Mouse (Mus musculus) frontal cortex, adult 2 months (tissue): ENCODE measurements around the gene Itpr1. TPM values are rescaled to one million over a fixed set of nuclear protein-coding genes. Genes with fewer than 3 reads are reported as not detected.

Experiments
- DNase-seq, 2 experiments: peaks; one replicate each; pipeline ENCODE4 v3.0.0; 2022; ENCODE audit warnings: low spot score in 1 of 2; ENCODE audit errors: extremely low spot score in 1 of 2
- polyA plus RNA-seq: library from polyadenylated mRNA; depleted of rRNA; stranded (reverse); fragments of >200 nt; gene quantifications from 2 replicates; pipeline ENCODE4 v1.2.3, GENCODE M21; 2012

The Itpr1 gene
- polyA plus RNA-seq, 1 experiment, result 128 TPM

DNA sequence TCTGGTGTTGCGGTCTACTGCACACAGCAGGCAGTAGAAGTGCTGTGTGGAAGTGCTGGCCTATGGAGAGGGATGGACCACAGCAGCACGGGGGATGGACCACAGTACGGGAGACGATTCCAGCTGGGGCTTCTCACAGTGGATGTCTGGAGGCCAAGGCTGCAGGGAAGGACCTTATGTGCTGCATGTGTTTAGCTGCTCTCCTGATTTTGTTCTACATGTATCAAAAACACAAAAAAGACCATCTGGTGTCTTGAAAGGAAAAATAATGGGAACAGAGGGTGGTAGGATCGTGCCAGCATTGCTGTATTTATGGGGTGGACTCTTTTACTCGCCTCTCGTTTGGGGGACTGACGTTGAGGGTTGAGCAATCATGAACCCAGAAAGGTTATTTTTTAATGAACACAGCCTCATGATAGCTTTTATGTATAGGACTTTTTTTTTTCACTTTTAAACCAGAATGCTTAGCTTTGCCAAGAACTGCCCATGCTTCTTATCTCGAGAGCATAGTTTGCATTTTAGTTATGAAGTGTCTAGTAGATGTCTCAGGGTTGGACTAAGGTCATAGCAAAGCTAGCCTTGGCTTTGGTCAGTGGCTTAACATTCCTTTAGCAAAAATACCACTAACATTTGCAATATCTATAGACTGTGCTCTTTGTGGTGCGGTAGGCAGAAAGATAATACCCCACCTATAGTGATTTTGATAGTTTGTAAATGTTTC is 61.6 kb downstream of the Itpr1 start:
- DNase-seq, result no peak

DNA sequence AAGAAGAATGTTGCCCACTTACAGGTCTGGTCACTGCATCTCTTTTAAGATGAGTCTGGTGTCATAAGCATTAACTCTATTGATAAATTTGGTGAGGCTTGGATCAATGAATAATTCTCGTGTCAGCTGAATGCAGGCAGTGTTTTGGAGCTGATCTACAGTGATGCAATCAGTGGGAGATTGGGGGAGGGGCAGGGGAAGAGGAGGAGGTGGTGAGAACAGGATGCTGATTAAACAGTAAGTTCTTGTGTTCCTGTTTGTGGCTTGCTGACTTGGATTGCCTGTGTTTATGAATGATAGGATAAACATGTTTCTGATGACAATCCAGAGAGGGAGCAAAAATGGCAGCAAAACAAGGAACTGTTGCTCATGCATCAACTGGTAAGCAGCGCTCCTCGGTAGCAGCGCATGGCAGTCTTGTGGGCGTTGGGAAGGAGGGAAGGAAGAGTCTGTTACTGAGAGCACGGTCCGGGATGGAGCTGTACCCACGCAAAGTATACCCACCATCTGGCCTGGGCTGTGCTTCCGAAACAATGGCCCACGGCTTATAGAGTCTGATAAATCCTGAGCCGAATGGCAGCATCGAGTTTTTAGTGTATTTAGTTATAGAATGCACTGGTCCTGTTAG is 64.1 kb downstream of the Itpr1 start:
- DNase-seq, result peak; percentile 60 to 76

DNA sequence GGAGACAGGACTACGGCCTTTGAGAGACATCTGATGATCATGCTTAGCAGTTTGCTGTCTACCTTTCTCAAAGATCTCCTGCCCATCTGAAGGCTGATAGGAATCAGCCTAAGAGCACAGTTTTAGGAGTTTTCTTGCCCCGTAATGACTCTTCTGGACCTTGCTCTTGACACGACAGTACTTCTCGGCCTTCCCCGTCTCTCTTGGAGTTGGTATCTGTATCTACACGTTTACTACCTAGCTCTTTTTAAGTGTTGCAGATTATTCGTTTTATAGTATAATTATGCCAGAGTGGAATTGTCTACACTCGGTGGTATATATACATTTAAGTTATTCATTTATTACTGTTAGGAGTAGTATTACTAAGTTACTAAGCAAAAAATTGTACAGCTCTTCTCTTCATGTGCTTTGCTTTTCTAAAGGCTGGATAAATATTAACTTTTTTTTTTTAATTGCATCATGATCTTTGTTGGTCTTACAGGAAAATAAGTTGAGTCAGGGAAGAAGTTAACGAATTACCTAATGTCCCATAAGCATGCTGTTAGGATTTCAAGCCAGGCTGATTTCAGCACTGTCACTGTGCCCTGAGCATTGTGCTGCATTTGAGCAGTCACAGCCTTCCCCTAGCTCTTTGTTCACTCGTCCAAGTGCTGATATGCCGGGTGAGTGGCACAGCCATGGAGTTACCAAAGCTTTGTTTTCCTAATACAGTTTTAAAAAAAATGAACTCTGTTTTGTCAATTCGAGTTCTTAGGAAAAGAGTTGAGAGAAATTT is 64.9 kb downstream of the Itpr1 start:
- DNase-seq, result no peak

DNA sequence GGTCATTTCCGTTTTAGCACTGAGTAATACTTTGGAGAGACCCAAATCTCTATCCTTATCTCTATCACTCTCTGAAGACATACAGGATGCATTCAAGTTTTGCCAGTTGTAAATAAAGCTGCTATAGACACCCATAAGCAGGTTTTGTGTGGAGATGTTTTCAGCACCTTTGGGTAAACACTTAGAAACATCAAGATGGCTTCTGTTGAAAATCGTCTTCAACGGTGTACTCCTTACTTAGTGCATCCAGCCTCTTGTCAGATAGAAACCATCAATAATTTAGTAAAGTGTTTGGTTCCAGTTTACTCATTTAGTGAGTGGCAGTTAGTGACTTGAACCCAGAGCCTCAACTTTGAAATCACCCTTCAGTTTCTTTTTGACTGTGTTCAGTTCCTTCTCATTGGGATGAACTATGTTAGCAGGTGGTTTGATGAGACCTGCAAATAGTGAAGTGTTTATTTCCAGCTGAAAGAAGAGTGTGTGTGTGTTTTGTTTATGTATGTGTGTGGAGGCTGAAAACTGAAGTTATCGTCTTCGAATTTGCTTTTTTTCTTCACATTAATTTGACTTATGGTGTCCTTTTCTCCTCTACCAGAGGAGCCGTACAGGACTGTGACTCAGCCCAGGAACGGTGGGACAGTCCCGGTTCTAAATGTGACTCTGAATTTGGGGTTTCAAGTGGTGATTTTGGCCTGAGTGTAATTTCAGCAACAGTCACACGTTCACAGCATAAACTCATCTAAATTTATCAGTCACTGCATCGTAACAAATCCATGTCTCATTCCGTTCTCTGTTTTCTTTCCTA is 66.1 kb downstream of the Itpr1 start:
- DNase-seq, result no peak

DNA sequence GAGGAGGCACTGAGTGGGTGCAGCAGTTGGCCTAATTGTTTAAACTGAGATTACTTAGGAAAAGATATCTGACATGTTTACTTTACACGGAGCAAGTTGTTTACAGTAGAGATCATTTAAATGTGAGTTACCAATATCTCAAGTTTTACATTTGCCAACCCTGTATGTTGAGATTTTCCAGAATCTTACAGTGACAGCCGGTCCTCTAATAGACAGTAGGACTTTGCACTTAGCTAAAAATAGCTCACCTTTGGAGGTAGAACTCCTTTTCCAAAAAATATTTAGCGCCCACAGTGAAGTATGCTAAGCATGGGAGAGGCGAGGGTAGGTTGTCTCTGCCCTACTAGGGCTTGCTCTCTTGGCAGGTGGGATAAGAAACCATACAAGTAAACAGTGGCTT is 69.2 kb downstream of the Itpr1 start:
- DNase-seq, result no peak

DNA sequence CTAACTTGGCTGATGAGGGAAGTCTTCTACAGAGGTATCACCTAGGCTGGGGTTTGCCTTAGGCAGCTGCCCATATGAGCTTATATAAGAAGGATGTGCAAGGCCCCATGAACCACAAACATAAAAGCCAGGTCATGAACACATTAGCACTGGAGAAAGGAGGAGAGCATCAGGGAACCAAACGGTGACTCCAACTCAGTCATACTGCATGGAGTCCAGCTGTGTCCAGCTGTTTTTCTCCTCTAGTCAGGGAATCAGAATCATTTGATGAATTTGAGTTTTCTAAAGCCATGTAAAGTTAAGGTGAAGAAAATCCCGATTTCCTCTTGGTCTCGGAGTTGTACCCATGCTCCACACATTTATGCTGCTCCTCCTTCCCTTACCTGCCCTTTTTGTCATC is 69.7 kb downstream of the Itpr1 start:
- DNase-seq, result no peak

DNA sequence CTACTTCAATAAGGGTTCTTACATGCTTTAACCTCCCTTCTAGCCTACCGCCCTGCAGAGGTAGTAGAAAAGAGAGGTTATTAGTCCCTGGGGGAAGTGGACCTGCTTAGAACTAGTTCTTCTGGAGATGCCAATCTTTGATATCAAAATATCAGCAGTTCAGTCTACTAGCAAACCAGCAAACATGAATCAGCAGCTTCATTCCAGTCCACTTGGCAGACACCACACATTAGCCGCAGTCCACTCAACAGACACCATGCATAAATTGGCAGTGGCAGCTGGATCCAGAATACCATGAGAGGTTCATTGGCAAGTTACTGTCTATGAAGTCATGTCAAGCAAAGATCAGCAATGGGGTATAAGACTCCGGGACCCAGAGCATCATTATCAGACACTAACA is 71.8 kb downstream of the Itpr1 start:
- DNase-seq, result no peak

DNA sequence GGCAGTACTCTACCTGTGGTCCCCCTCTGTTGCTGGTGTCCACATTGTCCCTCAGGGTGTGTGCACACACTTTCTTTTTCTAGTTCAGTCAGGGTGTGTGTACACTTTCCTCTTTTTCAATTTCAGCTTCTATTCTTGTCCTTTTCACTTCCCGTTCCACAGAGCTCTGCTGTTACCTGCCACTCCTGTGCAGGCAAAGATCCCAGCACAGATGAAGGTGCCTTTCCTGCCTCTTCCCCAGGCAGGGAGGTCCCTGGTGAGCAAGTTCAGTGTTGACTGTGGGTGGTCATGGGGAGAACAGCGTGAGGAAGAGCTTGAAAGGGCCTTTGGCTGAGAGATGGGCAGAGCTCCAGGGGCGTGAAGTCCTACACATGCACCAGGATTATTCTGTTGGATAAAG is 76.1 kb downstream of the Itpr1 start:
- DNase-seq, result no peak

DNA sequence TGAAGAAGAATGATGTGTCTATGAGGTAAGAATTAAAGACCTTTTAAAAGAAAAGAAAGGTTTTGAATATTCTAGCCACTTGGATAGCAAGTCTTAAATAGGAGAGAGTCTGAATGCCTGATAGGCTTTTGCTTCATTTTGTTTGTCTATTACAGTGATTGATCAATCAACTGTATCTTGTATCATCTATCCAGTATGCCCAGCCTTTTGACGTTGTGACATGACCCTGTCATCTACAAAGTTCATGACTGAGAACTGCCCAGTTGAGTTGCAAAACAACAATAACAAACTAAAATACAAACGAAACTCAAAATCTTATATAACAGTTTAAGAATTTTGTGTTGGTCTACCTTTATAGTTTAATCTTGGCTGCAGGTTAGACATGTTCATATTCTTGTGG is 78.1 kb downstream of the Itpr1 start:
- DNase-seq, result no peak

DNA sequence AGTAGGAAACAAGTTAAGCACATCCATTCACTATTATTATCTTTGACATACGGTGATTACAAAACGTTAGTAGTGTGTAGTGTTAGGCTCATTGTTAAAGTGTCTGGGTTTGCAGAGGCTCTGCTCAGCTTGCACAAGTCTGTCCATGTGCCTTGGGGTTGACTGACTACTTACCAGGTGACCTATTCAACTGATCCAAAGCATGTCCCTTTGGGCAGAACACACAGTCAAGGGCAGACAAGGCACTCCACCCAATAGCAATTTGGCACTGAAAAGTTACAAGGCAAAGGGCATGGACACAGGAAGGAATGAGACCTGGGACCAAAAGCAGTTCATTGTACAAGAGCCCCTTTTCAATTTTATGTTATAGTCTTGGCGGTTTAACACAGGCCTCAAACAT is 78.7 kb downstream of the Itpr1 start:
- DNase-seq, result no peak

DNA sequence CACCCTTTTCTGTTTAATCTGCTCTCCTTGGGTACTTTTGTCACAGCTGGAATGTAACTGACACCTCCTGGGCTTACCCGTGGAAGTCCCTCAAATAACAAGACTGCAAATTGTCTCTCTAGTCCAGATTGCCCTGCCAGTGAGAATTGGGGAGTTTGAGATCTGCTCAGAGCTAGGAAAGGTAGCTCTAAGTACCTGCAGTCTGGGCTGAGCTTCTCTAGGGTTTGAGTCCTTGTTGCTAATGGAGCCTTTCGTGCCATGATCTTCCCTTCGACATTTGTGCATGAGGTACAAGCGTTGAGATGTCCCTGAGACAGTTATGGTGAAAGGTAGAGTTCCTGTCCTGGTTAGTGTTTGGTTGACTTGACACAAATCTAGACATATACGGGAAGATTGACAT is 89.0 kb downstream of the Itpr1 start:
- DNase-seq, result no peak

DNA sequence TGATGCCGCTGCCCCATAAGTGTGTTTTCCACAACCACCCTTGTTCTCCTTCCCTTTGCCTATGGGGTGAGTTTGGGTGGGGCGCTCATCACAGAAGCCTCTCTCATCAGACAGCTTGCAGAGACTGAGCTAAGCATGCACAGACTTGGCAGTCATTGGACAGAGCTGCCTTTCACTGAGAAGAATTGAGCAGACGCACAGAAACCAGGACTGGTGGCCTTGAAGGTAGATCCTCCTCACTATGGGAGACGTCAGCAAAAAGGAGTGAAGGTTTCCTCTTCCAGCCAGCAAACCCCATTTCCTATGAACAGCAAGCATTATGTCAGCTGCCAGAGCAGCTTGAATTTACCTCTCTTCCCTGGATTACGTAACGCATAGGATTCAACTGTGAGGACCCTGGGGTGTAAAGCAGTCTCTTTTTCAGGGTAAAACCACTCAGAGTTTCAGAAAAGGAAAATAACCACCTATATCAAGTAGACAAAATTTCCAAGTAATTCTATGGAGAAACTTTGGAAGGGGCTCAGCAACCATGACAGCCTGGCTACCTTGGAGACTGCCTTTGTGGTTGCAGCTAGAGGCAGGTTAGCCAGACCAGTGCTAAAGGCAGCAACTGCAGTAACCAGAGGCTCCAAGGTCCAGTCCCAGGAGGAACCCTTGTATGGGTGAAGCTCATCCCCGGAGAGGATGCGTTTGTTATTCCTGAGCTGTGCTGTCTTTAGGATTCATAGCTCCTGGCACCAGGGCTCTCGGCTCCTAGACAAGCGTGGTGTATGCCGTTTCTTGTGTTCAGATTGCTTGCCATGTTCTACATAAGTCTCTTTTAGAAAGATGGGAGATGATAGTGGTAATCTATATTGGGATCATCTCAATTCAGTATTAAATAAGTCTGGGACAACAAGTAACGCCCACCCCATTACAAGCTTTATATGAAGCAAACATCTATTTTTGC is 91.0 kb downstream of the Itpr1 start:
- peak in 1 of 2 experiments; percentile 59 for DNase-seq

DNA sequence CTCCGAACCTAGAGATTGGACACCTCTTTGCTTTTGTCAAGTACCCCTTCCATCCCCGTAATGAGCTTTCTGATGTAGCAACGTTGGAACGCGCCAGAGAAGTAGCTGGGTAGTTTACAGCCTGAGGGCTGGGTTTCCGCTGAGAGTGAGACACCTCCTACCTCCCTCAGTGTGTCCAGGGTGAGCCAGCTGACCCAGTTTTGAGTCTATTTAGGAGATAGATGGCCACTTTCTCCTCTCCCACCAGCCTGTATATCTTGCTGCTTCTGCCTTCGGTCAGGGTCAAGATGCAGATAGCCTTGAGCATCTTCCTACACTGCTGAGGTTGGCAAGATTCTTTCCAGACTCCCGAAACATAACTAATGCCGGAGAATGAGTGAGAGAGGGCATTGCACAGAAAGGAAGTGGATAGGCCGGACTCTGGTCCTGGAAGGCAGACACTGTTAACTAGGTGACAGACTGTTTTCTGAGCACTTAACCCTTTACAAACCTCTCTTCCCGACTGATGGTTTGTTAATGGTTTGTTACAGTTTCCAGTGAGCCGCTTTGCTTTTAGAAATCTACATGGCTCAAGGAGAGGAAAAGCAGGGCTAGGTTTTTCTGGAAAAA is 92.4 kb downstream of the Itpr1 start:
- no peak for DNase-seq

DNA sequence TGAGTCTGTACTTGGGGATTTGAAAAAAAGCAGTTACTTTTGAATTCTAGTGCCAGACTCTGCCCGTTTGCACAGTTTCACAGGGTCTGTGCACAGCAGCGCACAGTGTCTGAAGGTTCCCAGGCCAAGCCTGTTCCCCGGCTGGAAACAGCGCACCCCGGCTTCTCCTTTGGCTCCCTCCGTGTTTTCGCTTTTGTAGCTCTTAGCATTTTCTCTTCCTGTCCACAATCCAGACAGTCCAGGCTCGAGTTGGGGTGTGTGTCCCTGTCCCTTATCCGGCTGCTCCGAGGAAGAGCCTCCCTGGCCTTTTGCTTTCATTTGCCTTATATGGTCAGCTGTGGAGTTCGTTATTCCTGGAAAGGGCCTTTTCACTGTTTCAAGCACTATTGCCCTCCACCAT is 93.3 kb downstream of the Itpr1 start:
- DNase-seq, result no peak

DNA sequence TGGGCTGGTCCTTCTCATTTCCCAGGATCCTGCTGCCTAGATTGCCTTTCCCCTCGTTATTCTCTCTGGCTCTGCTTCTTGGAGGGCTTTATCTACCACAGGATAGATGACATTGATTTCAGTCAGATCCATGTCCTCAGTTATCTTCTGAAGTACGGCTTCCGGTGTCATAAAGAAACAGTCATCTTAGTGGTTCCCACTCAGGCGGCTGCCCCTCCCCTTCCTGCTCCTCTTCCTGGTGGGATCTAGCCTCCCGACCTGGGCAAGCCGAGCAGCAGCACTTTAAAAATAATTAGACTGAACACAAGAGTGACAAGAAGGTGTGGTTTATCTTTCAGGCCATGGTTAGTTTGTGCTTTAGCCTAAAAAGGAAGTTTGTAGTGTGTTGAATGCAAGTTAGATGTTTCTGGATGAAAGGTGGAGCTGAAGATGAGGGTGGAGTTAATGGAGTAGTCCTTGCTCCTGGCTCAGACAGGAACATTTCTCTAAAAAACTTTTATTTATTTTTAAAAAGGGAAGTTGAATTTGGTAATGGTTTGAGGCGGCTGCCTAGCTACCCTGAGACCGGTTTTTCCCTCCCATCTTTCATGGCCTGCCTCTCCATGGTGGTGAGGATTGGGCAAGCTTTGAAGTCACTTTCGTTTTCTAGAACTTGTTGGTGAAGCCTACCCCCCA is 94.2 kb downstream of the Itpr1 start:
- DNase-seq, result no peak

DNA sequence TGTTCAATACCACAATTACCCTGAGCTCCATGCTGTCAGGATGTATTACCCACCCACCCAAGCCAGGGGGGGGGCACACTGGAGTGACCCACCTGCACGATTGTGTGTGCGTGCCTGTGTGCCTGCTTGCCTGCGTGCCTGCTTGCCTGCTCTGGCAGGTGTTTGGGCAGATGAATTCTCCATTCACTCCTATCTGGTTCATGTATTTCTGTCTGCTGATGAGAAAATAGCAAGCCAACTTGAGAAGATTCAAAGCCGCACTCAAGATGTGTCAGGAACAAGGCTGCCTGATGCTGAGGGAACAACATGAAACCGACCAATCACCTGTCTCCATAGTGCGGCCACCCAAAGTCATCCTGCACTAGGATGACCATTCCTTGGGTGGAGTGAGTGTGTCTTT is 94.9 kb downstream of the Itpr1 start:
- no peak for DNase-seq

DNA sequence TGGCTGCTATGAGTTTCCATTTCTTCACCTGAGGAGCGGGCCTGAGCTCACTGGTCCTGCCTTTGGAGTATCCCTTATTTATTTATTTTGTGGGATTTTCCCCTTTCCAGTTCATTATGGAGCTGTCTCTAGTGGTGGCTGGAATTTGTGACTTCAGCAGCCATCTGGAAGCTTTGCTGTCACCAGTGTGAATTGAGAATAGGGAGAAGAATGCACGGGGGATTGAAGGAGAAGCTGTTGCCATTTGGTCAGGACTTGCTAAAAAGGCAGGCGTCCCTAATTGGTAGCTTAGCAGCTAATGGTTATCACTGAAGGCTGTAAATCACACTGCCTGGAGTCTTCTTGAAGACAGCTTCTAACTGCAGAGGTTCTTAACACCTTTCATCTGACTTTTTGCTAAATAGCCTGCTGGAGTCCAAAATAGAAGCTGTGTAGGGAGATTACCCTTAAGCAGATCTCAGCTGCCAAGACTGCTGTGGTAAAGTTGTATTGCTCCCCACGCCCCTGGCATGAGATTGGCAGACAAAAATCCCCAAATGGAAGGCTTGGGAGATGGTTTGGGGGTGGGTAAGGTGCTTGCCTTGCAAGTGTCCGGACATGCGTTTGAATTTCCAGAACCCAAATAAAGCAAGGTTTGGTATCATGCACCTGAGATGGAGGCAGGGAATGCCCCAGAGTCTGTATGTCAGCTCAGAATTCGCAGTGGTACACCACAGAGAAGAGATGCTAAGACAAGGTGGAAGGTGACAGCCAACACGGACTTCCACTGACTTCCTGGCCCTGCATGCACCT is 96.7 kb downstream of the Itpr1 start:
- DNase-seq, result peak; percentile 59 to 70

DNA sequence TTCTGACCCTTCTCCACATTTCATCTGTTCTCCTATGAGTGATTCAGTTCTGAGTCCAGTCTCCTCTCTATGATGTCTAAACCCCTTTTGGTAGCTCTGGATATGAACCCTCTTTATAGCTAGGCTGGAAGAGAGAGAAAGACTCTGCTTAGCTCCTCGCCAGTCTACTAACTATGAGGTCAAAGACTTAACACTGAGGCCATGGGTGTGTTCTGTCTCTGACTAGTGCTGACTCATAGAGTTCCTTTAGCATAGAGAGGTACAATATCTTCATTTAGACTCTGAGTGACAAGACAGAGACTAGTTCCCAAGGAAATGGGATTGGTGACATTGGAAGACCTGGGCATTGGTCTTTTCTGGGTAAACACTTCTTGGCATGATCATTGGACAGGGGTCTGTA is 100.2 kb downstream of the Itpr1 start:
- no peak for DNase-seq
